Mouse (Mus musculus): Measurements from ENCODE around the gene Grk4. TPM values are rescaled to one million over a fixed set of nuclear protein-coding genes. Genes with fewer than 3 reads are reported as not detected.

Grk4 gene
- 1.7 and 2.3 TPM in 2 replicates for polyA plus RNA-seq (2012; rRNA removed)

- peak; percentile 91 for TF ChIP-seq CTCF (IDR thresholded peaks at IDR 0.05; ENCODE audit: borderline replicate concordance, extremely low read depth, insufficient read depth, insufficient read length)
- peak; percentile 53; the same call in 1 of the 2 replicates for TF ChIP-seq POLR2A (IDR thresholded peaks at IDR 0.05; ENCODE audit: borderline replicate concordance, extremely low read depth, insufficient read depth, insufficient read length, poor library complexity, severe bottlenecking)
- peak; percentile 100 for DNase-seq (ENCODE audit: low read depth)
These were observed at the start of gene Grk4, which contains the start of gene Nop14 for GRCm38 (mm10) chr5:34659686-34660590. TSS of gene Grk4 (plus strand) at chr5:34660379. TSS of gene Nop14 (minus strand) at chr5:34660148.

- TF ChIP-seq CTCF (IDR thresholded peaks at IDR 0.05; ENCODE audit: borderline replicate concordance, extremely low read depth, insufficient read depth, insufficient read length), result no peak
- no peak for TF ChIP-seq POLR2A (IDR thresholded peaks at IDR 0.05; ENCODE audit: borderline replicate concordance, extremely low read depth, insufficient read depth, insufficient read length, poor library complexity, severe bottlenecking)
- no peak for DNase-seq (ENCODE audit: low read depth)
These were observed 27.2 kb upstream of the Grk4 start for GRCm38 (mm10) chr5:34632996-34633395.

GRCm38 (mm10) chr5:34633641-34634040, 26.5 kb upstream of the Grk4 start:
- DNase-seq (ENCODE audit: low read depth), result no peak
- no peak for TF ChIP-seq CTCF (IDR thresholded peaks at IDR 0.05; ENCODE audit: borderline replicate concordance, extremely low read depth, insufficient read depth, insufficient read length)
- TF ChIP-seq POLR2A (IDR thresholded peaks at IDR 0.05; ENCODE audit: borderline replicate concordance, extremely low read depth, insufficient read depth, insufficient read length, poor library complexity, severe bottlenecking), result no peak

GRCm38 (mm10) chr5:34634746-34635400, 25.3 kb upstream of the Grk4 start:
- no peak for DNase-seq (ENCODE audit: low read depth)

GRCm38 (mm10) chr5:34635665-34636192, 24.4 kb upstream of the Grk4 start:
- TF ChIP-seq CTCF (IDR thresholded peaks at IDR 0.05; ENCODE audit: borderline replicate concordance, extremely low read depth, insufficient read depth, insufficient read length) (no peak), POLR2A (IDR thresholded peaks at IDR 0.05; ENCODE audit: borderline replicate concordance, extremely low read depth, insufficient read depth, insufficient read length, poor library complexity, severe bottlenecking) (no peak)
- DNase-seq (ENCODE audit: low read depth), result no peak

More at GRCm38 (mm10) chr5:34634746-34635400, 25.3 kb upstream of the Grk4 start:
- TF ChIP-seq CTCF (IDR thresholded peaks at IDR 0.05; ENCODE audit: borderline replicate concordance, extremely low read depth, insufficient read depth, insufficient read length), result no peak
- no peak for TF ChIP-seq POLR2A (IDR thresholded peaks at IDR 0.05; ENCODE audit: borderline replicate concordance, extremely low read depth, insufficient read depth, insufficient read length, poor library complexity, severe bottlenecking)

GRCm38 (mm10) chr5:34636481-34637287, 23.5 kb upstream of the Grk4 start, which contains the start of gene Mfsd10:
TSS of gene Mfsd10 (minus strand) at chr5:34637212.
- TF ChIP-seq POLR2A (IDR thresholded peaks at IDR 0.05; ENCODE audit: borderline replicate concordance, extremely low read depth, insufficient read depth, insufficient read length, poor library complexity, severe bottlenecking) (peak; percentile 42; the same call in 1 of the 2 replicates), CTCF (IDR thresholded peaks at IDR 0.05; ENCODE audit: borderline replicate concordance, extremely low read depth, insufficient read depth, insufficient read length) (peak; percentile 23; the same call in 1 of the 2 replicates)
- peak; percentile 93 for DNase-seq (ENCODE audit: low read depth)

- no peak for DNase-seq (ENCODE audit: low read depth)
- TF ChIP-seq CTCF (IDR thresholded peaks at IDR 0.05; ENCODE audit: borderline replicate concordance, extremely low read depth, insufficient read depth, insufficient read length) (no peak), POLR2A (IDR thresholded peaks at IDR 0.05; ENCODE audit: borderline replicate concordance, extremely low read depth, insufficient read depth, insufficient read length, poor library complexity, severe bottlenecking) (no peak)
These were observed 22.5 kb upstream of the Grk4 start for GRCm38 (mm10) chr5:34637591-34638156.

GRCm38 (mm10) chr5:34641991-34642390, 18.2 kb upstream of the Grk4 start:
- DNase-seq (ENCODE audit: low read depth), result no peak
- no peak for TF ChIP-seq CTCF (IDR thresholded peaks at IDR 0.05; ENCODE audit: borderline replicate concordance, extremely low read depth, insufficient read depth, insufficient read length)
- no peak for TF ChIP-seq POLR2A (IDR thresholded peaks at IDR 0.05; ENCODE audit: borderline replicate concordance, extremely low read depth, insufficient read depth, insufficient read length, poor library complexity, severe bottlenecking)

GRCm38 (mm10) chr5:34642932-34643331, 17.2 kb upstream of the Grk4 start:
- TF ChIP-seq POLR2A (IDR thresholded peaks at IDR 0.05; ENCODE audit: borderline replicate concordance, extremely low read depth, insufficient read depth, insufficient read length, poor library complexity, severe bottlenecking), result no peak
- peak; percentile 62; the same call in 1 of the 2 replicates for TF ChIP-seq CTCF (IDR thresholded peaks at IDR 0.05; ENCODE audit: borderline replicate concordance, extremely low read depth, insufficient read depth, insufficient read length)
- DNase-seq (ENCODE audit: low read depth), result peak; percentile 77

GRCm38 (mm10) chr5:34647581-34647980, 12.6 kb upstream of the Grk4 start:
- DNase-seq (ENCODE audit: low read depth), result peak; percentile 77
- TF ChIP-seq POLR2A (IDR thresholded peaks at IDR 0.05; ENCODE audit: borderline replicate concordance, extremely low read depth, insufficient read depth, insufficient read length, poor library complexity, severe bottlenecking) (no peak), CTCF (IDR thresholded peaks at IDR 0.05; ENCODE audit: borderline replicate concordance, extremely low read depth, insufficient read depth, insufficient read length) (peak; percentile 71; the same call in 1 of the 2 replicates)

All from brain, embryonic 14.5 days (tissue).